Comparison of ENCODE assay signal across 8 mouse cellular contexts in genomic region chr11:17052476-17053049, GRCm38 (mm10). TPM values are rescaled to one million over a fixed set of nuclear protein-coding genes. Genes with fewer than 3 reads are reported as not detected.
DNase-seq lines count a peak whose midpoint lies in the region; ATAC-seq and TF ChIP-seq lines count a peak whose summit lies in the region.

No protein-coding gene starts in this region.

- peak overlapping the region; percentile 94 for H3K27ac ChIP-seq in bone marrow macrophage, adult 2 months (ENCODE audit: insufficient read depth, low read depth, low read length)
- peak overlapping the region; percentile 87 for H3K27ac ChIP-seq in forebrain, embryonic 10.5 days
- peak overlapping the region; percentile 94 for H3K27ac ChIP-seq in hindbrain, embryonic 16.5 days (ENCODE audit: low read depth, low read length)
- H3K27ac ChIP-seq in liver, embryonic 15.5 days (replicated peaks), result no peak overlapping the region
- peak overlapping the region; percentile 73 for H3K27ac ChIP-seq in stomach, embryonic 15.5 days

- H3K4me2 ChIP-seq in hindbrain, embryonic 16.5 days (ENCODE audit: low read length), result peak overlapping the region; percentile 70
- H3K4me2 ChIP-seq in liver, embryonic 15.5 days, result peak overlapping the region; percentile 50
- H3K4me2 ChIP-seq in stomach, embryonic 15.5 days, result peak overlapping the region; percentile 66

- H3K4me3 ChIP-seq in erythroblast, embryonic 14.5 days (replicated peaks), result peak overlapping the region; percentile 27
- peak overlapping the region; percentile 70 for H3K4me3 ChIP-seq in bone marrow macrophage, adult 2 months (ENCODE audit: insufficient read depth, low read length)
- H3K4me3 ChIP-seq in forebrain, embryonic 10.5 days, result peak overlapping the region; percentile 69
- peak overlapping the region; percentile 82 for H3K4me3 ChIP-seq in hindbrain, embryonic 16.5 days (ENCODE audit: low read length)
- H3K4me3 ChIP-seq in liver, embryonic 15.5 days (replicated peaks), result peak overlapping the region; percentile 42
- peak overlapping the region; percentile 56 for H3K4me3 ChIP-seq in stomach, embryonic 15.5 days (replicated peaks)

- ATAC-seq in erythroblast, adult 5-6 weeks (replicated peaks; ENCODE audit: low FRiP score, poor library complexity, severe bottlenecking), result no peak
- ATAC-seq in hindbrain, embryonic 16.5 days, result peak; percentile 13; the same call in 1 of the 2 replicates
- ATAC-seq in liver, embryonic 15.5 days (ENCODE audit: insufficient read depth), result no peak
- ATAC-seq in stomach, embryonic 15.5 days (ENCODE audit: insufficient read depth, low FRiP score, low read depth), result 0 out of 2 replicates have a peak, but pooled peaks have one; percentile 54

- H3K4me1 ChIP-seq in erythroblast, embryonic 14.5 days (ENCODE audit: control insufficient read depth), result no peaks in the 10 kb centered on the region; the same call in 1 of the 2 replicates
- H3K4me1 ChIP-seq in bone marrow macrophage, adult 2 months (ENCODE audit: control insufficient read depth, insufficient read depth, low read length), result peaks cover 12% of the 10 kb centered on the region
- peaks cover 17% of the 10 kb centered on the region for H3K4me1 ChIP-seq in forebrain, embryonic 10.5 days
- H3K4me1 ChIP-seq in hindbrain, embryonic 16.5 days (ENCODE audit: control insufficient read depth, insufficient read depth, low read depth, low read length), result peaks cover 15% of the 10 kb centered on the region
- no peaks in the 10 kb centered on the region; the same call in 1 of the 2 replicates for H3K4me1 ChIP-seq in liver, embryonic 15.5 days (replicated peaks)
- no peaks in the 10 kb centered on the region for H3K4me1 ChIP-seq in stomach, embryonic 15.5 days

- H3K9ac ChIP-seq in hindbrain, embryonic 16.5 days (ENCODE audit: low read depth, low read length), result peak overlapping the region; percentile 96
- no peak overlapping the region for H3K9ac ChIP-seq in liver, embryonic 15.5 days
- peak overlapping the region; percentile 39; the same call in 1 of the 2 replicates for H3K9ac ChIP-seq in stomach, embryonic 15.5 days

- WGBS in forebrain, embryonic 10.5 days, result 16% methylated on average over 6 of the region's 6 CpGs
- 7% methylated on average over 6 of the region's 6 CpGs for WGBS in hindbrain, embryonic 16.5 days
- 18% methylated on average over 6 of the region's 6 CpGs for WGBS in liver, embryonic 15.5 days (ENCODE audit: insufficient replicate concordance)
- WGBS in stomach, embryonic 15.5 days, result 16% methylated on average over 6 of the region's 6 CpGs

- DNase-seq in forebrain, embryonic 10.5 days (ENCODE audit: extremely low spot score, low spot score), result no peak
- DNase-seq in gastrocnemius, postnatal 10 days, result no peak

- no peak for TF ChIP-seq POLR2A in bone marrow macrophage, adult 2 months (IDR thresholded peaks at IDR 0.05; ENCODE audit: borderline replicate concordance, low read depth, low read length)

- no peaks in the 10 kb centered on the region for H3K36me3 ChIP-seq in erythroblast, embryonic 14.5 days (ENCODE audit: control insufficient read depth)
- no peaks in the 10 kb centered on the region for H3K36me3 ChIP-seq in forebrain, embryonic 10.5 days (replicated peaks)
- no peaks in the 10 kb centered on the region for H3K36me3 ChIP-seq in hindbrain, embryonic 16.5 days (ENCODE audit: control insufficient read depth, insufficient read depth, low read length)
- no peaks in the 10 kb centered on the region for H3K36me3 ChIP-seq in liver, embryonic 15.5 days (replicated peaks)
- H3K36me3 ChIP-seq in stomach, embryonic 15.5 days, result no peaks in the 10 kb centered on the region

- H3K9me3 ChIP-seq in erythroblast, embryonic 14.5 days (ENCODE audit: control insufficient read depth, low read length), result no peaks in the 10 kb centered on the region
- no peaks in the 10 kb centered on the region for H3K9me3 ChIP-seq in forebrain, embryonic 10.5 days
- H3K9me3 ChIP-seq in hindbrain, embryonic 16.5 days (ENCODE audit: control insufficient read depth, low read length), result no peaks in the 10 kb centered on the region
- H3K9me3 ChIP-seq in liver, embryonic 15.5 days (replicated peaks), result no peaks in the 10 kb centered on the region
- H3K9me3 ChIP-seq in stomach, embryonic 15.5 days, result no peaks in the 10 kb centered on the region

- peaks cover 15% of the 10 kb centered on the region for H3K27me3 ChIP-seq in erythroblast, embryonic 14.5 days (ENCODE audit: control insufficient read depth)
- H3K27me3 ChIP-seq in forebrain, embryonic 10.5 days (ENCODE audit: poor library complexity, severe bottlenecking), result no peaks in the 10 kb centered on the region
- H3K27me3 ChIP-seq in hindbrain, embryonic 16.5 days (replicated peaks; ENCODE audit: control insufficient read depth, insufficient read depth, low read length), result no peaks in the 10 kb centered on the region
- peaks cover 13% of the 10 kb centered on the region for H3K27me3 ChIP-seq in liver, embryonic 15.5 days
- no peaks in the 10 kb centered on the region for H3K27me3 ChIP-seq in stomach, embryonic 15.5 days (replicated peaks)

- no peak for TF ChIP-seq CTCF in bone marrow macrophage, adult 2 months (IDR thresholded peaks at IDR 0.05; ENCODE audit: low read depth, low read length)

RNA-seq across cellular contexts. Expression of gene Plek, which starts 0.4 kb away (rescaled TPM):
- polyA plus RNA-seq in erythroblast, embryonic 14.5 days (2012), result 0.02 TPM in 1 of 2 replicates, not detected in the other
- total RNA-seq in erythroblast, adult 5-6 weeks (2015; ENCODE audit: low replicate concordance), result 25.0 and 27.8 TPM in 2 replicates
- 27.0 and 28.0 TPM in 2 replicates for total RNA-seq in erythroblast, adult 5-6 weeks (2017; ENCODE audit: low replicate concordance)
- 85.9 and 86.2 TPM in 2 replicates for polyA plus RNA-seq in bone marrow macrophage, adult 2 months (2012; ENCODE audit: insufficient read depth, insufficient read length, missing spikeins)
- polyA plus RNA-seq in forebrain, embryonic 10.5 days (2016; fragmentation: Nextera tagmentation; extraction: Ambion mirVana), result 4.2 and 5.4 TPM in 2 replicates
- polyA plus RNA-seq in hindbrain, embryonic 16.5 days (2015; fragmentation: Nextera tagmentation; extraction: Ambion mirVana), result 3.9 and 4.1 TPM in 2 replicates
- polyA plus RNA-seq in liver, embryonic 15.5 days (2015; fragmentation: Nextera tagmentation; extraction: Ambion mirVana), result 16.3 and 18.0 TPM in 2 replicates
- polyA plus RNA-seq in stomach, embryonic 15.5 days (2015; fragmentation: Nextera tagmentation; extraction: Ambion mirVana), result 3.3 TPM in 2 replicates
- 1 to 10 TPM; 1.9 to 3.2 TPM for total RNA-seq in gastrocnemius, postnatal 10 days (2021)

RNA-seq across cellular contexts. Expression of gene Cnrip1, which starts 1.2 kb away (rescaled TPM):
- not detected in 2 replicates for polyA plus RNA-seq in erythroblast, embryonic 14.5 days (2012)
- total RNA-seq in erythroblast, adult 5-6 weeks (2015; ENCODE audit: low replicate concordance), result not detected in 2 replicates
- 1.1 TPM in 1 of 2 replicates, not detected in the other for total RNA-seq in erythroblast, adult 5-6 weeks (2017; ENCODE audit: low replicate concordance)
- polyA plus RNA-seq in bone marrow macrophage, adult 2 months (2012; ENCODE audit: insufficient read depth, insufficient read length, missing spikeins), result 13.6 and 14.3 TPM in 2 replicates
- polyA plus RNA-seq in forebrain, embryonic 10.5 days (2016; fragmentation: Nextera tagmentation; extraction: Ambion mirVana), result 11.3 and 13.3 TPM in 2 replicates
- polyA plus RNA-seq in hindbrain, embryonic 16.5 days (2015; fragmentation: Nextera tagmentation; extraction: Ambion mirVana), result 162 and 189 TPM in 2 replicates
- 2.8 and 2.9 TPM in 2 replicates for polyA plus RNA-seq in liver, embryonic 15.5 days (2015; fragmentation: Nextera tagmentation; extraction: Ambion mirVana)
- polyA plus RNA-seq in stomach, embryonic 15.5 days (2015; fragmentation: Nextera tagmentation; extraction: Ambion mirVana), result 26.7 and 28.4 TPM in 2 replicates
- 10 to 100 TPM in 1 of 2 experiments, 1 to 10 TPM in 1; 8.9 to 12.5 TPM for total RNA-seq in gastrocnemius, postnatal 10 days (2021)

Comparison
In these comparisons a context has a peak if more than half of its experiments do, and no peak if none do; other contexts are left out.
1. H3K4me3 ChIP-seq: peak in every context shown above with its lines; median percentile 82 in hindbrain, embryonic 16.5 days; 70 in bone marrow macrophage, adult 2 months; 69 in forebrain, embryonic 10.5 days; 56 in stomach, embryonic 15.5 days; 42 in liver, embryonic 15.5 days; 27 in erythroblast, embryonic 14.5 days.
2. ATAC-seq: peak in hindbrain, embryonic 16.5 days (single experiment) and stomach, embryonic 15.5 days (single experiment); none in erythroblast, adult 5-6 weeks (single experiment) and liver, embryonic 15.5 days (single experiment).
3. Peak in every context shown above with its lines, with median percentiles within 50 percentile points of each other: H3K4me2 ChIP-seq.